Mouse (Mus musculus): ENCODE measurements around the gene Tmem41b.

DNA sequence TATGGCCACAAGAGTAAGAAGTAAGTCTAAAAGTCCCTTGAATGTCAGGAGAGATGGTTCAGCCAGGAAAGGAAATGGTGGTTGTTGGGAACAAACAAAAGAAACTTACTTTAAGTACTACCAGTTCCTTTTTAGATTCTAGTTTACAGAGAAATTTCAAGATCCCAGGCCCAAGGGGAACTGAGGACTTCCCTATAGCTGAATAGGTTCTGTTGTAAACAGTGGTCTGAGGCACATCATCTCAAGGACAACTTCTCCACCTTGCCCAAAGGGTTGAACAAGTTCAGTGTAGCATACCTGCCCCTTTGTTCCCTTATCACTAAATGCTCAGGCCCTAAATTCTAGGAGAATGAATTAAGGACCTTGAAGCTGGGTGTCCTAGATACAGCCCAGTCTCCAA lies 15.4 kb upstream of the Tmem41b start:
- TF ChIP-seq CTCF (IDR thresholded peaks at IDR 0.05; ENCODE audit: low read depth) (no peak), EP300 (IDR thresholded peaks at IDR 0.05; ENCODE audit: low read depth) (no peak)
